Mouse (Mus musculus) heart, embryonic 12.5 days (tissue): Measurements from ENCODE around the gene Fgf15. TPM values are rescaled to one million over a fixed set of nuclear protein-coding genes. Genes with fewer than 3 reads are reported as not detected.
A peak's percentile ranks its signal among the peaks of the same experiment; 100 is the strongest.
"Not testable (repeated sequence)": the region's sequence is repeated elsewhere in the genome, so short reads cannot be mapped to it uniquely, and the experiment has no call there.

Experiments
- ATAC-seq: fragments of 200-750 bp; cut with Nextera tagmentation; 2 replicates; pipeline ENCODE4 v1.8.0; 2017; ENCODE audit warnings: moderate TSS enrichment, moderate library complexity; ENCODE audit not compliant: insufficient number of reproducible peaks, low FRiP score
- H3K27ac ChIP-seq: fragments of 300-500 bp; sonication (generic); 2 replicates; pipeline ENCODE4 v1.5.1; 2016; ENCODE audit warnings: mild to moderate bottlenecking, moderate library complexity; ENCODE audit not compliant: poor library complexity, severe bottlenecking
- H3K27me3 ChIP-seq: fragments of 300-500 bp; sonication (generic); replicated peaks from 2 replicates; pipeline ENCODE4 v1.6.1; 2016; ENCODE audit warnings: mild to moderate bottlenecking, moderate library complexity
- H3K36me3 ChIP-seq: fragments of 300-500 bp; sonication (generic); 2 replicates; pipeline ENCODE4 v1.6.1; 2016; ENCODE audit warnings: mild to moderate bottlenecking, moderate library complexity
- H3K4me1 ChIP-seq: fragments of 300-500 bp; sonication (generic); replicated peaks from 2 replicates; pipeline ENCODE4 v1.6.1; 2016; ENCODE audit warnings: mild to moderate bottlenecking
- H3K4me2 ChIP-seq: fragments of 300-500 bp; sonication (generic); 2 replicates; pipeline ENCODE4 v1.6.1; 2016; ENCODE audit warnings: mild to moderate bottlenecking, moderate library complexity
- H3K4me3 ChIP-seq: fragments of 300-500 bp; sonication (generic); 2 replicates; pipeline ENCODE4 v1.5.1; 2016; ENCODE audit warnings: mild to moderate bottlenecking
- H3K9ac ChIP-seq: fragments of 300-500 bp; sonication (generic); 2 replicates; pipeline ENCODE4 v1.6.1; 2016; ENCODE audit warnings: mild to moderate bottlenecking, moderate library complexity
- H3K9me3 ChIP-seq: fragments of 300-500 bp; sonication (generic); replicated peaks from 2 replicates; pipeline ENCODE4 v1.6.1; 2016; ENCODE audit warnings: mild to moderate bottlenecking, moderate library complexity
- WGBS: fragments of 180-500 bp; shearing (Covaris S2); methylation state at CpG from one replicate; pipeline ENCODE4 v1.1.7; 2016; 5-methylcytosine and 5-hydroxymethylcytosine counted together
- polyA plus RNA-seq: library from polyadenylated mRNA; unstranded; fragments of >200 nt; fragmentation: Nextera tagmentation; extraction: Ambion mirVana; gene quantifications from 2 replicates; pipeline ENCODE4 v1.2.1, GENCODE M21; 2016

Gene Fgf15
- polyA plus RNA-seq, 1 experiment from 2014 or later = not detected

GRCm38 (mm10) chr7:144890661-144891060 lies 5.7 kb upstream of the Fgf15 start:
- Histone ChIP-seq H3K27me3 (peaks cover 59% of the 10 kb centered on the region), H3K4me1 (peaks cover 15% of the 10 kb centered on the region)
- H3K9ac ChIP-seq, H3K4me3 ChIP-seq, ATAC-seq, H3K9me3 ChIP-seq, H3K36me3 ChIP-seq, H3K4me2 ChIP-seq, H3K27ac ChIP-seq: not testable (repeated sequence)
- WGBS = 57% methylated on average over 1 of the region's 1 CpGs

DNA sequence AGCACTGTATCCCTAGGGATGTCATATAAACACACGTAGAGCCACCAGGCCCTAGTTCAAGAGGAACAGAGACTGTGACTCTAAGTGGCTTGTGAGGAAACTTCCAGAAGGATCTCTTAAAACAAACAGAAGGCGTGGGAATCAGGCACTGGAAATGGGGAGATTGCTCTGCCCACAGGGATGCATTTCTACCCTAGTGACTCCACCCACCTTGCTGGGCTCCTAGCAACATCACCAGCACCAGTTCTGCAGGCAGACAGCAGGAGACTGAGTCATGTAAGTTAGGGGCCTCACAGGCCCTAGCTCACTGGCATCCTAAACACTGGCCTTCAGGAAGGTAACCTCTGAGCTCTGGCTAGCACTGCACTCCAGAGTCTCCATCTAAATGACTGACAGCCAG lies 4.5 kb upstream of the Fgf15 start:
- WGBS = 77% methylated on average over 2 of the region's 2 CpGs
- no peak for ATAC-seq
- peaks cover 3% of the 10 kb centered on the region; the same call in 1 of the 2 replicates for H3K9me3 ChIP-seq
- H3K36me3 ChIP-seq = no peaks in the 10 kb centered on the region
- peaks cover 26% of the 10 kb centered on the region for H3K4me1 ChIP-seq
- no peak overlapping the region for H3K27ac ChIP-seq
- H3K9ac ChIP-seq = no peak overlapping the region
- H3K4me2 ChIP-seq = no peak overlapping the region
- peaks cover 68% of the 10 kb centered on the region for H3K27me3 ChIP-seq
- H3K4me3 ChIP-seq = no peak overlapping the region

- Histone ChIP-seq H3K9ac (no peak overlapping the region), H3K9me3 (peaks cover 3% of the 10 kb centered on the region; the same call in 1 of the 2 replicates), H3K4me3 (no peak overlapping the region), H3K4me2 (no peak overlapping the region), H3K36me3 (no peaks in the 10 kb centered on the region), H3K27me3 (peaks cover 68% of the 10 kb centered on the region), H3K4me1 (peaks cover 29% of the 10 kb centered on the region), H3K27ac (no peak overlapping the region)
- no peak for ATAC-seq
- 59% methylated on average over 6 of the region's 6 CpGs for WGBS
Observed at GRCm38 (mm10) chr7:144892322-144892721, 4.0 kb upstream of the Fgf15 start.

DNA sequence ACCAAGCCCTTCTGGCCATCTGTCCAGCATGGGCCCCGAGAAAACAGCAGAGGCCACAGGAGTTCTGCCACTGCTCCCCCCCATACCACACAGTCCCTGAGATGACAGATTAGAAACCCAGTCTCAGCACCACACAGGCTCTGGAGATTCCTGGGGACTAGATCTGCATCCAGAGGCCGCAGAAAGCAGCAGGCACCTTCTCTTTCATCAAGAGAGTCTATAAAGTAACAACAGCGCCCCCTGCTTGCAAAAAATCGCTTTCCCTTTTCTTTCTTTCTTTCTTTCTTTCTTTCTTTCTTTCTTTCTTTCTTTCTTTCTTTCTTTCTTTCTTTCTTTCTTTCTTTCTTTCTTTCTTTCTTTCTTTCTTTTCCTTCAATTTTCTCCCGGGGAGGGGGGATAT lies 2.1 kb upstream of the Fgf15 start:
- no peak overlapping the region for H3K9ac ChIP-seq
- no peak overlapping the region for H3K27ac ChIP-seq
- peaks cover 22% of the 10 kb centered on the region for H3K4me1 ChIP-seq
- WGBS = 4% methylated on average over 5 of the region's 5 CpGs
- ATAC-seq = no peak
- no peaks in the 10 kb centered on the region for H3K36me3 ChIP-seq
- H3K27me3 ChIP-seq = peaks cover 69% of the 10 kb centered on the region
- no peak overlapping the region for H3K4me2 ChIP-seq
- peaks cover 3% of the 10 kb centered on the region; the same call in 1 of the 2 replicates for H3K9me3 ChIP-seq
- no peak overlapping the region for H3K4me3 ChIP-seq

DNA sequence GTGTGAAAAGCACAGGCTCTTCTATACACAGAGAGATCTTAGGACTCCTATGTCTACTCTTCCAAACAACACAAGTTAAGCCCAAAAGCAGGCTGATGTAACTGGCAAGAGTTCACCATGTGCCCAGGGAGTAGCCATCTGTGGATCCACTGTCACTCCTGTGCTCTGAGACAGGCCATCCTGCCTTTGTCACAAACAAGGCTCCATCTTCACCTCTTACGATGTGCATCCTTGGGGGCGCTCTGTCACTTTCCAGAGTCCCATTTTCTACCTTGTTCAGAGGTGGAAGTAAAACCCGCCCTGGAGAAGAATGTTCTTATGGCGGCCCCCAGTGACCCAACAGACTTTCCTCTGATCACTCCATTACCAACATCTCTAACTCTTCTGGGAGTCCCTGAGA lies 1.6 kb upstream of the Fgf15 start:
- Histone ChIP-seq H3K9ac (no peak overlapping the region), H3K4me2 (peak overlapping the region; percentile 92), H3K27ac (no peak overlapping the region), H3K4me3 (no peak overlapping the region), H3K27me3 (peaks cover 69% of the 10 kb centered on the region), H3K4me1 (peaks cover 22% of the 10 kb centered on the region), H3K9me3 (peaks cover 3% of the 10 kb centered on the region; the same call in 1 of the 2 replicates), H3K36me3 (no peaks in the 10 kb centered on the region)
- 2% methylated on average over 4 of the region's 4 CpGs for WGBS
- no peak for ATAC-seq

DNA sequence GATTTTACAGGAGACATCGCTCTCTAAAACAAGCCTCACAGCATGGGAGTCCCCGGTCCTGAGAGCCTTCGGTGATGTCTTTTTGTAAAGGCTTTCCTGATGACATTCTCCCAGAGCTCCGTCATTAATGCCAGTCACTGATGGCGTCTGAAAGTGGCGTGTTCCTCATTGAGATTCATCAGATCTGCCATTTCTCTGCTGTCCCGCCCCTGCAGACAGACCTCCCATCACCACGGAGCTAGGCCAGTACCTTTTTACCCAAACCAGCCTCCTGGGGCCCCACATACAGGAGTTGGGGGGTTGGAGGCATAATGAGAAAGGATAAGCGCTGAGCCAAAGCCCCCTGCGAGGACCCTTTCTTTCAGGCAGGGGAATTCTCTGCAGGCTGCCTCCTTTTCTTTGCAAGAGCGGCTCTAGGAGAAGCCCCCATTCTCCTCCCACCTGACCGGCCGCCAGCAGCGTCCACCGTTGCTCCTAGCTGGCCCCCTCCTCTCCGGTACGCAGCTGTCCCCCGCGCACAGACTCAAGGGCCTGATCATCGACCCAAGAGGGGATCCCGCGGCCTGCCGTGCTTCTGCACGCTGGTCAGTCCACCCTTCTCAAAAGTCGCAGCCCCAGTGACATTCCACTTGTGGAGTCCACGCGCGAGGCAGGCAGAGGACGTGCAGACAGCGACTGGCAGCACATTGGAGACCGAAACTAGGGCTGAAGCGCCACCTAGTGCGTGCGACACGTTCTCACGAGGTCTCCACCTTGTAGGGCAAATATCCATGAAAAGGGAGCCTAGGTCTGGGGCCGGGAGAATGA lies 823 bp upstream of the Fgf15 start:
- H3K4me3 ChIP-seq = peak overlapping the region; percentile 50
- no peaks in the 10 kb centered on the region for H3K36me3 ChIP-seq
- no peak overlapping the region for H3K27ac ChIP-seq
- peaks cover 3% of the 10 kb centered on the region; the same call in 1 of the 2 replicates for H3K9me3 ChIP-seq
- ATAC-seq = peak; percentile 74
- H3K9ac ChIP-seq = peak overlapping the region; percentile 63
- peaks cover 69% of the 10 kb centered on the region for H3K27me3 ChIP-seq
- peak overlapping the region; percentile 92 for H3K4me2 ChIP-seq
- under 1% methylated on average over 37 of the region's 37 CpGs for WGBS
- H3K4me1 ChIP-seq = peaks cover 22% of the 10 kb centered on the region

GRCm38 (mm10) chr7:144898506-144898905 lies 2.2 kb downstream of the Fgf15 start:
- H3K27me3 ChIP-seq = peaks cover 74% of the 10 kb centered on the region
- H3K36me3 ChIP-seq = no peaks in the 10 kb centered on the region
- no peak overlapping the region for H3K27ac ChIP-seq
- H3K4me2 ChIP-seq = no peak overlapping the region
- H3K4me1 ChIP-seq = peaks cover 22% of the 10 kb centered on the region
- H3K9ac ChIP-seq = no peak overlapping the region
- no peaks in the 10 kb centered on the region for H3K9me3 ChIP-seq
- no peak overlapping the region for H3K4me3 ChIP-seq
- WGBS = 44% methylated on average over 6 of the region's 6 CpGs
- no peak for ATAC-seq

DNA sequence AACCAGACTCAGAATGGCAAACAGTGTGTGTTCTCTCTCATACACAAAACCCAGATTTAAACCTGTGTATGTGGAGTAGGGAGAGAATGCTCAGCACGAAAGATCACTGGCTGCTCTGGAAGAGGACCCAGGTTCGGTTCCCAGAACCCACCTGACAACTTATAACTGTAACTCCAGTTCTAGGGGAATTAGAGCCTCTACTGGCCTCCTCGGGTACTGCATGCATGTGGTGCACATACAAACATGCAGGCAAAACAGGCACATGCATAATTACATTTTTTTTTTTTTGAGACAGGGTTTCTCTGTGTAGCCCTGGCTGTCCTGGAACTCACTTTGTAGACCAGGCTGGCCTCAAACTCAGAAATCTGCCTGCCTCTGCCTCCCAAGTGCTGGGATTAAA lies 9.2 kb downstream of the Fgf15 start:
- not testable (repeated sequence) for ATAC-seq
- peaks cover 26% of the 10 kb centered on the region for H3K27me3 ChIP-seq
- WGBS = 86% methylated on average over 3 of the region's 3 CpGs

GRCm38 (mm10) chr7:144906708-144907397 lies 10.5 kb downstream of the Fgf15 start:
- peaks cover 24% of the 10 kb centered on the region for H3K27me3 ChIP-seq
- no peak overlapping the region for H3K4me3 ChIP-seq
- H3K4me2 ChIP-seq = peak overlapping the region; percentile 55
- H3K9ac ChIP-seq = no peak overlapping the region
- no peak for ATAC-seq
- WGBS = 10% methylated on average over 28 of the region's 28 CpGs
- H3K4me1 ChIP-seq = 0 out of 2 replicates have a peak, but pooled peaks cover 3% of the 10 kb centered on the region
- H3K36me3 ChIP-seq = no peaks in the 10 kb centered on the region
- H3K27ac ChIP-seq = no peak overlapping the region
- H3K9me3 ChIP-seq = 0 out of 2 replicates have a peak, but pooled peaks cover 3% of the 10 kb centered on the region

More for the DNA sequence above, 9.2 kb downstream of the Fgf15 start:
- H3K4me1 ChIP-seq, H3K4me2 ChIP-seq, H3K27ac ChIP-seq, H3K36me3 ChIP-seq, H3K9me3 ChIP-seq, H3K9ac ChIP-seq, H3K4me3 ChIP-seq: not testable (repeated sequence)

- Histone ChIP-seq H3K4me2 (no peak overlapping the region), H3K4me1 (0 out of 2 replicates have a peak, but pooled peaks cover 3% of the 10 kb centered on the region), H3K27ac (no peak overlapping the region), H3K9ac (no peak overlapping the region), H3K27me3 (peaks cover 15% of the 10 kb centered on the region; the same call in 1 of the 2 replicates), H3K36me3 (no peaks in the 10 kb centered on the region), H3K4me3 (no peak overlapping the region), H3K9me3 (0 out of 2 replicates have a peak, but pooled peaks cover 3% of the 10 kb centered on the region)
- 6% methylated on average over 8 of the region's 8 CpGs for WGBS
- no peak for ATAC-seq
Observed at GRCm38 (mm10) chr7:144907793-144908192, 11.5 kb downstream of the Fgf15 start.

GRCm38 (mm10) chr7:144908705-144909104 lies 12.4 kb downstream of the Fgf15 start:
- H3K4me3 ChIP-seq = no peak overlapping the region
- no peak for ATAC-seq
- H3K27me3 ChIP-seq = peaks cover 11% of the 10 kb centered on the region; the same call in 1 of the 2 replicates
- WGBS = 31% methylated on average over 7 of the region's 7 CpGs
- 0 out of 2 replicates have a peak, but pooled peaks cover 3% of the 10 kb centered on the region for H3K4me1 ChIP-seq
- H3K36me3 ChIP-seq = no peaks in the 10 kb centered on the region
- no peak overlapping the region for H3K27ac ChIP-seq
- H3K9me3 ChIP-seq = 0 out of 2 replicates have a peak, but pooled peaks cover 3% of the 10 kb centered on the region
- H3K9ac ChIP-seq = no peak overlapping the region
- H3K4me2 ChIP-seq = peak overlapping the region; percentile 28; the same call in 1 of the 2 replicates
